Mouse (Mus musculus): ENCODE results near the gene Gramd4.

DNA sequence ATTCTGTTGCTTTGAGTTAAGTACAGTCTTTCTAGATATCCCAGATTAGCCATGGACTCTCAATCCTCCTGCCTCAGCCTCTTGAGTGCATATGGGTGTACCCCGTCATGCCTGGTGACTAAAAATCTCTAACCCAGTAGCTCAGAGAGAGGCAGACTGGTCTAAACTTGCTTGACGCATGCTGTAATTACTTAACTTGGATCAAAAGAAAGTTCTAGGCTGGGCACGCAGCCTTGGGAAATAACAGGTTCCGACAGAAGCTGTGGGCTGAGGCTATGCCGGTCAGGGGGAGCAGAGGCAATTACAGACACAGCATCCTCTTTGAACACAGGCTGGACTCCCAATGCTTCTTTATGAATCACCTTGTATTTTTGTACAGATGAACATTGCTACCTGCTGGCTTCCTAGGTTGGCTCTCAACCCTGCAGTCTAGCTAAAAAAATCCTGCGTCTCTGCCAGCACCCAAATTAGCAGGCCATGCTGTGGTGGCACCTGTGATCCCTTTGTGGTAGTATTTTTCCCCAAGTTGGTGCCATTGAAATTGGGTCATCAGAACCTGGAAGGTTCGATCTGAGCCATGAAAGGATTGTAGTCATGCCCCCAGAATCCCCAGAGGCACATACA is 109.6 kb downstream of the Gramd4 start:
- TF ChIP-seq ZNF384 (IDR thresholded peaks at IDR 0.05; ENCODE audit: low read depth, low read length) (no peak), MAFK (IDR thresholded peaks at IDR 0.05; ENCODE audit: insufficient read depth, low read depth, low read length) (no peak), CHD2 (IDR thresholded peaks at IDR 0.05; ENCODE audit: low read depth, low read length) (no peak), ZC3H11A (IDR thresholded peaks at IDR 0.05; ENCODE audit: borderline replicate concordance, low read depth, low read length) (no peak)

All from ES-E14 (cell line).